Mouse (Mus musculus) kidney, postnatal 25 days (tissue): ENCODE measurements around the gene Odf2.

Experiments
- DNase-seq, 2 experiments: peaks; one replicate each; pipeline ENCODE4 v3.0.0; 2021; ENCODE audit warnings: mixed read lengths in 2 of 2

Odf2 gene

GRCm38 (mm10) chr2:29940073-29940472 is 51.1 kb downstream of the Odf2 start:
- DNase-seq, result peak; percentile 39 to 60

GRCm38 (mm10) chr2:29940826-29941225 is 51.8 kb downstream of the Odf2 start:
- no peak for DNase-seq

- peak; percentile 68 to 85 for DNase-seq
These were observed 55.7 kb downstream of the Odf2 start for GRCm38 (mm10) chr2:29944723-29945122.

- no peak for DNase-seq
These were observed 59.9 kb downstream of the Odf2 start for GRCm38 (mm10) chr2:29948896-29949295.

- no peak for DNase-seq
These were observed 72.2 kb downstream of the Odf2 start for GRCm38 (mm10) chr2:29961246-29961645.

- DNase-seq, result peak; percentile 73 to 88
These were observed 75.6 kb downstream of the Odf2 start for GRCm38 (mm10) chr2:29964354-29965249.

- DNase-seq, result peak; percentile 97 to 98
These were observed 76.3 kb downstream of the Odf2 start, which contains the start of gene Sptan1 for GRCm38 (mm10) chr2:29965250-29965843. TSS of gene Sptan1 (plus strand) at chr2:29965560.

- DNase-seq, result peak; percentile 37 to 69
These were observed 76.9 kb downstream of the Odf2 start for GRCm38 (mm10) chr2:29965906-29966305.

- DNase-seq, result no peak
These were observed 77.8 kb downstream of the Odf2 start for GRCm38 (mm10) chr2:29966826-29967225.

GRCm38 (mm10) chr2:29967768-29968167 is 78.7 kb downstream of the Odf2 start:
- DNase-seq, result peak in 1 of 2 experiments; percentile 54

GRCm38 (mm10) chr2:29968638-29969037 is 79.6 kb downstream of the Odf2 start:
- DNase-seq, result peak; percentile 40 to 56

- DNase-seq, result peak; percentile 93 to 94
These were observed 83.0 kb downstream of the Odf2 start for GRCm38 (mm10) chr2:29971838-29972635.

- peak; percentile 33 to 45 for DNase-seq
These were observed 84.5 kb downstream of the Odf2 start for GRCm38 (mm10) chr2:29973525-29973924.

GRCm38 (mm10) chr2:29977307-29977706 is 88.3 kb downstream of the Odf2 start:
- DNase-seq, result peak in 1 of 2 experiments; percentile 77

GRCm38 (mm10) chr2:29980661-29981060 is 91.6 kb downstream of the Odf2 start:
- DNase-seq, result no peak
